Mouse (Mus musculus) embryonic facial prominence, embryonic 14.5 days (tissue): ENCODE data around the gene Tmco4. TPM values are rescaled to one million over a fixed set of nuclear protein-coding genes. Genes with fewer than 3 reads are reported as not detected.

ENCODE experiments used
- ATAC-seq: fragments of 200-750 bp; cut with Nextera tagmentation; 2 replicates; pipeline ENCODE4 v1.8.0; 2017; ENCODE audit warnings: low read depth, moderate number of reproducible peaks, moderate TSS enrichment
- DNase-seq: peaks from one replicate; pipeline ENCODE4 v3.0.0-alpha.2; 2015; ENCODE audit warnings: low spot score
- H3K27ac ChIP-seq: fragments of 300-500 bp; sonication (generic); replicated peaks from 2 replicates; pipeline ENCODE4 v1.5.1; 2014; ENCODE audit warnings: low read depth, mild to moderate bottlenecking, low read length, moderate library complexity
- H3K27me3 ChIP-seq: fragments of 300-500 bp; sonication (generic); replicated peaks from 2 replicates; pipeline ENCODE4 v1.6.1; 2014; ENCODE audit warnings: low read length; ENCODE audit not compliant: control insufficient read depth, insufficient read depth
- H3K36me3 ChIP-seq: fragments of 300-500 bp; sonication (generic); 2 replicates; pipeline ENCODE4 v1.6.1; 2014; ENCODE audit warnings: low read length, mixed read lengths; ENCODE audit not compliant: control insufficient read depth, insufficient read depth
- H3K4me1 ChIP-seq: fragments of 300-500 bp; sonication (generic); 2 replicates; pipeline ENCODE4 v1.6.1; 2014; ENCODE audit warnings: antibody characterized with exemption, low read length; ENCODE audit not compliant: control insufficient read depth, insufficient read depth
- H3K4me2 ChIP-seq: fragments of 300-500 bp; sonication (generic); 2 replicates; pipeline ENCODE4 v1.6.1; 2014; ENCODE audit warnings: low read depth, mild to moderate bottlenecking, low read length, moderate library complexity, mixed read lengths
- H3K4me3 ChIP-seq: fragments of 300-500 bp; sonication (generic); 2 replicates; pipeline ENCODE4 v1.5.1; 2014; ENCODE audit warnings: low read depth, mild to moderate bottlenecking, low read length
- H3K9ac ChIP-seq: fragments of 300-500 bp; sonication (generic); 2 replicates; pipeline ENCODE4 v1.6.1; 2014; ENCODE audit warnings: low read depth, mild to moderate bottlenecking, low read length, moderate library complexity, mixed read lengths
- H3K9me3 ChIP-seq: fragments of 300-500 bp; sonication (generic); 2 replicates; pipeline ENCODE4 v1.6.1; 2016; ENCODE audit warnings: low read length; ENCODE audit not compliant: control insufficient read depth
- WGBS: fragments of 180-500 bp; shearing (Covaris S2); extraction: QIAGEN DNeasy Blood & Tissue Kit; methylation state at CpG from one replicate; pipeline ENCODE4 v1.1.7; 2014; 5-methylcytosine and 5-hydroxymethylcytosine counted together
- polyA plus RNA-seq: library from polyadenylated mRNA; unstranded; fragments of >200 nt; fragmentation: Nextera tagmentation; extraction: Ambion mirVana; gene quantifications from 2 replicates; pipeline ENCODE4 v1.2.1, GENCODE M21; 2014

Tmco4 gene
- polyA plus RNA-seq, 1 experiment from 2014 or later: 3.8 TPM

DNA sequence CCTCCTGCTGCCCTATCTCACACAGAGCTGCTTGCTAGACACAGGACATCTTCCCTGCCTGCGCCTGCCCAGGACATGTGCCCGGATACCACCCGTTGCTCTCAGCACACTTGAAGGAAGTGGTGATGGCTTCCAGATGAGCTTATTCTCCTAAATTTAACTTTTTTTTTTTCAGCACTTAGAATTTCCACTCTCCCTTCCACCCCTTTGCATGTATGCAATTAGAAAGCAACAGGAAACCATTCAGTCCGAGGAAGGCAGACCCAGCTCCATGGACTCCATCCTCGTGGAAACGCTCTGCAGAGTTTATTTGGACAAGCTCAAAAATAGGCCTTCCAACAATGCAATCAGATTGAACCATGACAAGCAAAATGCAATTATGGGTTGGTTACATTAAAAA lies 128.9 kb downstream of the Tmco4 start:
- H3K4me1 ChIP-seq: peaks cover 12% of the 10 kb centered on the region; the same call in 1 of the 2 replicates

DNA sequence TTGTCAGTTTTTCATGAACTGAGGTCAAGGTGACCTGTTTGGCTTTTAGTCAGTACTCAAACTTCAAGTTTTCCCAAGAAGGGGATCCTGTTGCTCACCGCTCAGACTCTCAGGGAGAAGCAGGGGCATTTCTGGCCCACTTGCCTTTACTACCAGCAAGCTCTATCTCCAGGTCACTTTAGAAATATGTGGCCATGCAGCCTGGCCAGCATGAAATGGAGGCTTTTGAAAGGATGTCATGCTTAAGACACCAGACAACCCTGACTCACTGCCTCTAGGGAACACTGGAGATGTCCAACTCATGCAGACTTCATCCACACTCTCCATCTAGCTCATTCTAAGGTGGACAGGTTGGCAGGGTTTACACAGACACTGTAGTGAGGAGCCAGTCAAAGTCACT lies 132.8 kb downstream of the Tmco4 start:
- H3K4me2 ChIP-seq: no peak overlapping the region
- DNase-seq (no peak), ATAC-seq (no peak)
- H3K9me3 ChIP-seq: no peaks in the 10 kb centered on the region
- no peak overlapping the region for H3K9ac ChIP-seq
- H3K27me3 ChIP-seq: no peaks in the 10 kb centered on the region
- no peak overlapping the region for H3K27ac ChIP-seq
- H3K4me1 ChIP-seq: peaks cover 22% of the 10 kb centered on the region
- no peak overlapping the region for H3K4me3 ChIP-seq
- peaks cover 29% of the 10 kb centered on the region for H3K36me3 ChIP-seq
- 96% methylated on average over 1 of the region's 1 CpGs for WGBS

More for the DNA sequence above, 128.9 kb downstream of the Tmco4 start:
- no peaks in the 10 kb centered on the region for H3K27me3 ChIP-seq
- H3K4me3 ChIP-seq: no peak overlapping the region
- no peak for ATAC-seq
- peak; percentile 57 for DNase-seq
- H3K36me3 ChIP-seq: peaks cover 29% of the 10 kb centered on the region
- no peak overlapping the region for H3K4me2 ChIP-seq
- no peak overlapping the region for H3K9ac ChIP-seq
- no peaks in the 10 kb centered on the region for H3K9me3 ChIP-seq
- H3K27ac ChIP-seq: peak overlapping the region; percentile 80
- 39% methylated on average over 6 of the region's 6 CpGs for WGBS

Other genes starting within 250 kb of the Tmco4 start
- 0.17 and 0.61 TPM in 2 replicates for gene Pla2g2c, start 248.1 kb upstream of the Tmco4 start, polyA plus RNA-seq
- 2.2 and 4.7 TPM in 2 replicates for gene Ubxn10, start 235.7 kb upstream of the Tmco4 start, polyA plus RNA-seq
- 5.3 and 6.5 TPM in 2 replicates for gene Pla2g2f, start 215.3 kb upstream of the Tmco4 start, polyA plus RNA-seq
- gene Pla2g2d, start 197.2 kb upstream of the Tmco4 start, polyA plus RNA-seq: 0.28 and 0.38 TPM in 2 replicates
- gene Pla2g5, start 109.4 kb upstream of the Tmco4 start, polyA plus RNA-seq: 2.2 and 2.3 TPM in 2 replicates
- gene Gm13030, start 98.9 kb upstream of the Tmco4 start, polyA plus RNA-seq: not detected in 2 replicates
- 0.28 and 0.38 TPM in 2 replicates for gene Pla2g2e, start 94.9 kb upstream of the Tmco4 start, polyA plus RNA-seq
- gene Otud3, start 58.9 kb upstream of the Tmco4 start, polyA plus RNA-seq: 4.0 and 4.1 TPM in 2 replicates
- not detected in 2 replicates for gene Rnf186, start 5.8 kb upstream of the Tmco4 start, polyA plus RNA-seq
- 0.17 TPM in 1 of 2 replicates, not detected in the other for gene Htr6, start 102.7 kb downstream of the Tmco4 start, polyA plus RNA-seq
- 124 and 133 TPM in 2 replicates for gene Nbl1, start 120.1 kb downstream of the Tmco4 start, polyA plus RNA-seq
- gene Minos1, start 158.2 kb downstream of the Tmco4 start, polyA plus RNA-seq: 468 and 555 TPM in 2 replicates
- 293 and 299 TPM in 2 replicates for gene Capzb, start 220.0 kb downstream of the Tmco4 start, polyA plus RNA-seq